9 mouse cellular contexts compared by ENCODE assay signal in genomic region chr8:35201416-35201815, GRCm38 (mm10).
DNase-seq lines count a peak whose midpoint lies in the region; ATAC-seq lines count a peak whose summit lies in the region.
"Had no signal": no experiment of that assay in that cellular context is flagged by ENCODE, and none has a peak within 500 bp of the region (broad histone marks: within the 10 kb centered on the region; RNA-seq: fewer than 3 reads in every experiment).

No protein-coding gene starts in this region.

- peak; percentile 87 for DNase-seq in heart, adult 11 months
- DNase-seq in heart, postnatal 36 days, result no peak
- peak; percentile 62 for DNase-seq in kidney, postnatal 10 days
- DNase-seq in lung, postnatal 10 days, result peak; percentile 50
- DNase-seq in cerebellum, adult 18-20 months, result no peak
- DNase-seq in layer of hippocampus, adult 8-10 months (ENCODE audit: low spot score in 2 of 2), result no peak
- DNase-seq: B cell, adult 2 months had no signal

- ATAC-seq in common myeloid progenitor, adult 5-6 weeks (replicated peaks; ENCODE audit: low read depth, poor library complexity, severe bottlenecking), result peak; percentile 27; the same call in 1 of the 2 replicates
- no peak for ATAC-seq in megakaryocyte-erythroid progenitor cell, adult 5-6 weeks (replicated peaks; ENCODE audit: low FRiP score, low TSS enrichment, poor library complexity, severe bottlenecking)

- intact Hi-C loops in heart, postnatal 36 days (cut with DNase I), result no loop called here

Comparison
In these comparisons a context has a peak if more than half of its experiments do, and no peak if none do; other contexts are left out.
1. DNase-seq: peak in heart, adult 11 months (single experiment), kidney, postnatal 10 days (single experiment) and lung, postnatal 10 days (single experiment); none in heart, postnatal 36 days (0 of 2), cerebellum, adult 18-20 months (0 of 2) and layer of hippocampus, adult 8-10 months (0 of 2).